Mouse (Mus musculus): ENCODE data around the gene Dsn1.

The Dsn1 gene

GRCm38 (mm10) chr2:156963891-156964290, 43.1 kb downstream of the Dsn1 start:
- DNase-seq: no peak

- no peak for DNase-seq
Measured at GRCm38 (mm10) chr2:156958496-156959252, 48.3 kb downstream of the Dsn1 start.

GRCm38 (mm10) chr2:156957035-156957434, 49.9 kb downstream of the Dsn1 start:
- no peak for DNase-seq

GRCm38 (mm10) chr2:156956306-156956705, 50.6 kb downstream of the Dsn1 start:
- DNase-seq: no peak

- DNase-seq: no peak
Measured at GRCm38 (mm10) chr2:156954463-156954862, 52.5 kb downstream of the Dsn1 start.

GRCm38 (mm10) chr2:156951301-156952094, 55.5 kb downstream of the Dsn1 start:
- DNase-seq: no peak

GRCm38 (mm10) chr2:156950816-156951215, 56.1 kb downstream of the Dsn1 start:
- DNase-seq: no peak
